Mouse (Mus musculus): ENCODE results near the gene Qsox2.

DNA sequence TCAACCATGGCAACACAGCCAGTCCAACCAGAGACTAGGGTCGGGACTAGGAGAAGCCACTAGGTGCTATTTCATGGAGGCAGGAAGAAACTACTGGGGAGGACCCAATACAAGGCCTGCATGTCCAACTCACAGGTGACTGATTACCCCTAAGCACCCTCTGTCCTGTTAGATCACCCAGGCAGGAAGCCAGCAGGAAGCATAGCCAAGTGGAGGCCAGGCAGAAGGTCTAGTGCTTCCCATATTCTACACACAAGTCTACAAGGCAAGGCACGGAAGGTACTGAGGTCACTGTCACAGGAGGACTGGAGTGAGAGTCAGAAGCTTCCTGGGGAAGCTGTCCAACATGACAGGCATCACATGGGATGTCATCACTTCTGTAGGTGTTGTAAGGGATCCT, 2.6 kb downstream of the Qsox2 start:
- TF ChIP-seq POLR2A (IDR thresholded peaks at IDR 0.05; ENCODE audit: extremely low read depth, insufficient read depth, low read length) (no peak), CTCF (IDR thresholded peaks at IDR 0.05; ENCODE audit: extremely low read depth, insufficient read depth, low read length) (no peak)

Data from cortical plate, adult 2 months (tissue).